Mouse (Mus musculus) cerebellum, adult 2 months (tissue): ENCODE data around the gene Best1.

Experiments used
- CTCF ChIP-seq: fragments of 200-500 bp; IDR thresholded peaks from 2 replicates; pipeline ENCODE4 v1.5.1; 2011; ENCODE audit warnings: low read depth, mild to moderate bottlenecking, control low read depth, low read length, moderate library complexity, borderline replicate concordance; ENCODE audit not compliant: insufficient read depth
- POLR2A ChIP-seq: fragments of 200-500 bp; IDR thresholded peaks from 2 replicates; pipeline ENCODE4 v1.6.1; 2011; ENCODE audit warnings: low read length, control low read depth, borderline replicate concordance; ENCODE audit not compliant: insufficient read depth

DNA sequence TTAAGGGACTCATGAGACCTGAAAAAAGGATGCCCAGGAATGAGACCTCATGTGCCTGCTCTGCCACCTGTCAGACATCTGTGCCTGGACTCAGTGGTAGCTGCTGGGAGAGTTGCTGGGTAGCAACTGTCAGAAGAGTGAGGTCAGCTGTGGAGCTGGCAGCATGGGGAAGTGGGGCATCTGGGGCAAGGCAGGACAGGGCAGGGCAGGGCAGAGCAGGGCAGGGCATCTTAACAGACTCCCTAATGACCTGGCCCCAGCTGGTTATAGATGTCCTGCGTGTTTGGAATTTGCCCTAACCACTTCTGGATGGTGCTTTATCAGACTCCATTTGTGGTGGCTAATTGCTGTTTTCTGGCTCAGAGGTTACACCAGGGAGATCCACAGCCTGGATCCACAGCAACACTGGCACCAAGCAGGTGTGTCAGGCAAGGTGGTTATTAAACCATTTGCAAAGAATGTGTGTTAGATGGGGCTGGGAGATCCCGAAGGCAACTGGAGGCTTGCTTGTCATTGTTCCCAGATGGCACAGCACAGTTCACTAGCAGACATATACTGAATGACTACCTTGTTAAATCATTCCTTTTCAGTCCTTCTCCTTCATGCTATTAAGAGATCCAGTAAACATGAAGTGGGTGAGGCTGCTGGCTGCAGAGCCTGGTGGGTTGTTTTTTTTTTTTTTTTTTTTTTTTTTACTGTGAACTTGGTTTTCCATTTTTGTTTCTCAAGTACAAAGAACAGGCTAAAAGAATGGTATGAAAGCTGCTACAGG, 35.2 kb downstream of the Best1 start:
- no peak for TF ChIP-seq CTCF
- no peak for TF ChIP-seq POLR2A
